Mouse (Mus musculus) olfactory bulb, adult 2 months (tissue): ENCODE data around the gene Gdf1. TPM values are rescaled to one million over a fixed set of nuclear protein-coding genes. Genes with fewer than 3 reads are reported as not detected.

ENCODE experiments used
- H3K27ac ChIP-seq: fragments of 200-500 bp; 2 replicates; pipeline ENCODE4 v1.5.1; 2012; ENCODE audit warnings: low read depth, low read length; ENCODE audit not compliant: insufficient read depth
- H3K4me1 ChIP-seq: fragments of 200-500 bp; 2 replicates; pipeline ENCODE4 v1.6.1; 2012; ENCODE audit warnings: low read length; ENCODE audit not compliant: control insufficient read depth, insufficient read depth
- H3K4me3 ChIP-seq: fragments of 200-500 bp; 2 replicates; pipeline ENCODE4 v1.5.1; 2012; ENCODE audit warnings: mild to moderate bottlenecking, low read depth, low read length, moderate library complexity; ENCODE audit not compliant: insufficient read depth
- CTCF ChIP-seq: fragments of 200-500 bp; IDR thresholded peaks from 2 replicates; pipeline ENCODE4 v1.5.1; 2012; ENCODE audit warnings: low read depth, mild to moderate bottlenecking, low read length, moderate library complexity; ENCODE audit not compliant: insufficient read depth
- POLR2A ChIP-seq: fragments of 200-500 bp; IDR thresholded peaks from 2 replicates; pipeline ENCODE4 v1.6.1; 2012; ENCODE audit warnings: mild to moderate bottlenecking, low read depth, low read length, moderate library complexity; ENCODE audit not compliant: insufficient read depth
- WGBS: fragments of 180-500 bp; shearing (Covaris S2); methylation state at CpG from one replicate; pipeline ENCODE4 v1.1.7; 2018; 5-methylcytosine and 5-hydroxymethylcytosine counted together
- polyA plus RNA-seq: library from polyadenylated mRNA; stranded (reverse); fragments of >200 nt; gene quantifications from 2 replicates; pipeline ENCODE4 v1.2.4, GENCODE M21; 2012; ENCODE audit warnings: low replicate concordance; ENCODE audit not compliant: missing spikeins, insufficient read depth, insufficient read length

Gdf1 gene
- polyA plus RNA-seq, 1 experiment: not detected

- H3K4me3 ChIP-seq: no peak overlapping the region
- peaks cover 15% of the 10 kb centered on the region for H3K4me1 ChIP-seq
- no peak for TF ChIP-seq CTCF
- TF ChIP-seq POLR2A: no peak
- WGBS: 80% methylated on average over 7 of the region's 7 CpGs
- H3K27ac ChIP-seq: no peak overlapping the region
Measured at GRCm38 (mm10) chr8:70343076-70343475, 13.5 kb downstream of the Gdf1 start.

GRCm38 (mm10) chr8:70343696-70344095 is 14.1 kb downstream of the Gdf1 start:
- Histone ChIP-seq H3K4me3 (no peak overlapping the region), H3K27ac (no peak overlapping the region), H3K4me1 (peaks cover 19% of the 10 kb centered on the region)
- WGBS: 47% methylated on average over 6 of the region's 6 CpGs
- TF ChIP-seq POLR2A: no peak
- no peak for TF ChIP-seq CTCF

GRCm38 (mm10) chr8:70344279-70344678 is 14.7 kb downstream of the Gdf1 start:
- Histone ChIP-seq H3K27ac (no peak overlapping the region), H3K4me3 (no peak overlapping the region), H3K4me1 (peaks cover 25% of the 10 kb centered on the region)
- WGBS: 71% methylated on average over 2 of the region's 2 CpGs
- TF ChIP-seq POLR2A (no peak), CTCF (no peak)

- 55% methylated on average over 4 of the region's 4 CpGs for WGBS
- TF ChIP-seq POLR2A (no peak), CTCF (no peak)
- Histone ChIP-seq H3K4me1 (peaks cover 47% of the 10 kb centered on the region), H3K27ac (no peak overlapping the region), H3K4me3 (no peak overlapping the region)
Measured at GRCm38 (mm10) chr8:70347443-70347842, 17.8 kb downstream of the Gdf1 start.

- no peak for TF ChIP-seq CTCF
- TF ChIP-seq POLR2A: no peak
- Histone ChIP-seq H3K4me3 (no peak overlapping the region), H3K27ac (no peak overlapping the region), H3K4me1 (peaks cover 47% of the 10 kb centered on the region)
- WGBS: 36% methylated on average over 1 of the region's 1 CpGs
Measured at GRCm38 (mm10) chr8:70347860-70348420, 18.3 kb downstream of the Gdf1 start.

GRCm38 (mm10) chr8:70351035-70351999 is 21.7 kb downstream of the Gdf1 start:
- Histone ChIP-seq H3K4me1 (peaks cover 46% of the 10 kb centered on the region), H3K4me3 (peak overlapping the region; percentile 95), H3K27ac (no peak overlapping the region)
- TF ChIP-seq POLR2A: no peak
- TF ChIP-seq CTCF: no peak
- 20% methylated on average over 15 of the region's 15 CpGs for WGBS

- no peak overlapping the region for H3K27ac ChIP-seq
- peak overlapping the region; percentile 95 for H3K4me3 ChIP-seq
- no peak for TF ChIP-seq CTCF
- TF ChIP-seq POLR2A: no peak
- peaks cover 43% of the 10 kb centered on the region for H3K4me1 ChIP-seq
- WGBS: 18% methylated on average over 3 of the region's 3 CpGs
Measured at GRCm38 (mm10) chr8:70352000-70352384, 22.4 kb downstream of the Gdf1 start.

- TF ChIP-seq CTCF (no peak), POLR2A (no peak)
- peaks cover 43% of the 10 kb centered on the region for H3K4me1 ChIP-seq
- peak overlapping the region; percentile 95 for H3K4me3 ChIP-seq
- H3K27ac ChIP-seq: no peak overlapping the region
- under 1% methylated on average over 62 of the region's 64 CpGs for WGBS
Measured at GRCm38 (mm10) chr8:70352657-70353151, 23.1 kb downstream of the Gdf1 start.

GRCm38 (mm10) chr8:70353194-70353817 is 23.7 kb downstream of the Gdf1 start, which contains the start of gene Upf1:
Upf1 (minus strand) TSS chr8:70353278.
- under 1% methylated on average over 69 of the region's 69 CpGs for WGBS
- TF ChIP-seq POLR2A: peak; percentile 96
- TF ChIP-seq CTCF: no peak
- Histone ChIP-seq H3K4me1 (peaks cover 39% of the 10 kb centered on the region), H3K27ac (peak within 1 kb of the TSS; percentile 86), H3K4me3 (peak within 1 kb of the TSS; percentile 95)
